Mouse (Mus musculus) layer of hippocampus, adult 2 months (tissue): ENCODE data around the gene Olfr314. TPM values are rescaled to one million over a fixed set of nuclear protein-coding genes. Genes with fewer than 3 reads are reported as not detected.
"Not testable (repeated sequence)": the region's sequence is repeated elsewhere in the genome, so short reads cannot be mapped to it uniquely, and the experiment has no call there.

Experiments used
- DNase-seq, 2 experiments: peaks; one replicate each; pipeline ENCODE4 v3.0.0; 2022; ENCODE audit warnings: low spot score in 2 of 2
- H3K27ac ChIP-seq: fragments of 200-600 bp; 2 replicates; pipeline ENCODE4 v1.8.1; 2022
- H3K4me3 ChIP-seq: fragments of 200-600 bp; 2 replicates; pipeline ENCODE4 v1.8.1; 2022; ENCODE audit warnings: mild to moderate bottlenecking
- CTCF ChIP-seq: fragments of 200-600 bp; conservative IDR thresholded peaks from 2 replicates; pipeline ENCODE4 v1.8.1; 2022; ENCODE audit warnings: antibody characterized with exemption, mild to moderate bottlenecking, moderate library complexity
- total RNA-seq, 2 experiments: library from RNA; stranded (reverse); gene quantifications; 2 replicates each; pipeline ENCODE4 v1.2.3; 2021

Gene Olfr314
- total RNA-seq, 2 experiments from 2014 or later, result not detected

DNA sequence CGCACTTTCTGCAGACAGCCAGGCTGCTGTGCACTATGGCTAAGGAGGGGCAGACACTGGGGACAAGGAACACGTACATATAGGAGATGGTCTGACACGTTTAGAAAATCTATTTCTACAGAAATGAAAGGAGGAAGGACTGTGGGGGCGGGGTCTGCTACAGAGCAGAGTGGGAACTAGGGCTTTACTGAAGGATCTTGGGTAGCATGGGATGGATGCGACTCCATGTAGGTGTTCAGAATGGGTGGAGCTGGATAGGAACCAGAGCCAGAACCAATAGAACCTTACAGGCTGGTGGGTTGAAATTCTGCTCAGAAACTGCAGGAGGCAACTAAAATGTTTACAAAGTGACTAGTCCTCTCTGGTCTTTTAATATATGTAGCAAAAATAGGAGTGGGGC lies 17.0 kb downstream of the Olfr314 start:
- no peak overlapping the region for H3K4me3 ChIP-seq
- no peak for TF ChIP-seq CTCF
- DNase-seq, result no peak
- H3K27ac ChIP-seq, result no peak overlapping the region; the same call in 1 of the 2 replicates

DNA sequence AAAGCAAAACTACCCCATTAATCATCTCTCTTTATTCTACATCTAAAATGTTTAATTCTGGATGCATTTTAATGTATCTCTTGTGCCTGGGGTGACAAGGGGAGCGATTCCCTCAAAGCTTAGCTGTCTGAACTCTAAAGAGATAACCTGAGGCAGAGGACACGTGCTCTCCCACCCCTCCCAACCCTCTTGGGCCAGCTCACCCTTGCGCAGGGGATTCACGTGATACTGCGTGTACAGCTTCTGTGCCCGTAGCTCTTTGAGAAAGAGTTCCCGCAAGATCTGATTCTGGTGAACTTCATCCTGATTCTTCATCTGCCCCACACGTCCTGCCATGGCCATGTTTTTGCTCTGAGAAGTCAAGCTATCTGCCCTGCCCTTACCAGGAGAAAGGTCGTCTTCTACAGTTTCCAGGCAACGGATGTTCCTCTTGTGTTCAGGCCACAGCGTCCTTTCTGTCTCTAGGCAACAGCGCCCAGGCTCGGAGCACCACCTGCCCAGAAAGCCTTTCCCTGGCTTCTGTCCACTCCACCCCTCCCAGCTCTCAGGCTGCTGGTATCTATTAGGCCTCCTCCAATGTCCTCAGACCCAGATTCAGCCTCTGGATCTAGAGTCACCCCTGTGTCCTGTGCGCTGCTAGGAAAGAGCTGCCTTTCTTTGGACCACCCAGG lies 18.9 kb downstream of the Olfr314 start, which contains the start of gene Fam183b:
Gene Fam183b, minus strand, starts transcription at position 403 of the 671 bp plus-strand sequence.
- DNase-seq, result peak; percentile 22 to 38
- peak within 1 kb of the TSS; percentile 79 for H3K27ac ChIP-seq
- no peak for TF ChIP-seq CTCF
- H3K4me3 ChIP-seq, result peak within 1 kb of the TSS; percentile 22; the same call in 1 of the 2 replicates

DNA sequence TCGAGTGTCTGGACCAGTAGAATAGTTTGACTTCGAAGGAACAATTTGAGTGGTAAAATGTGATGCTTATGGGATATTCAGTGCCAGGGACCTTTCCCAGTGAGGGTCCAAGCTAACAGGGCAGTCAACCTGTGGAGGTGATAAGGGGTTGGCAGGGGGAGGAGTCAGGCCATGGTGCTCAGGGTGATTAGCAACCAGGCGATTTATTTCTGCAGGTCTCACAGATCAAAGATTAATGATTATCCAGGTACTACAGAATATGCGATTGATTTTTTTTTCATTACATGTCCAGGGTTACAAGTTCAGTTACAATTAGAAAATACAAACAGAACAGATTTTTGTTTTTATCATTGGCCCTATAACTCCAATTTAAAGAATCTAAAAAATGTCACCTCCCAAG lies 21.1 kb downstream of the Olfr314 start:
- TF ChIP-seq CTCF, result no peak
- DNase-seq, result no peak
- Histone ChIP-seq H3K27ac (no peak overlapping the region), H3K4me3 (no peak overlapping the region)

DNA sequence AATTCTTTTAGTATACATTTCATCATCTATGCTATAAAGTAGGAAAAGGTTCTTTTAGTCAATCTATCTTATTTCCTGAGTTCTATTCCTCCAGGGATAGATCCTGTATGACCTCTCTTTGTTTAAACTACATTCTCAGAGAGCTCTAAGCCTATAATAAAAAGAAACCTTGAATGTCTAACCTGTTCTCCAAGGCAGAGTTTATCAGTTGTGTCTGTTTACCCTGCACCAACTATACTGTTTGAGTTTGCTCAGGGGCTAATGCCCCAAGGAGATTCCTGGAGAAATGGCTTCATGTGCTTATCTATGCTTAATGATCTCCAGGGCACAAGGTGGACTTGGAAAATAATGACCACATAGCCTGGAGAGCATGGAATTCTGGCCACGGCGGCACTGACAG lies 21.6 kb downstream of the Olfr314 start:
- no peak overlapping the region for H3K4me3 ChIP-seq
- no peak for TF ChIP-seq CTCF
- DNase-seq, result no peak
- no peak overlapping the region for H3K27ac ChIP-seq

- no peak overlapping the region for H3K27ac ChIP-seq
- no peak for DNase-seq
- no peak overlapping the region for H3K4me3 ChIP-seq
- TF ChIP-seq CTCF, result peak; percentile 63
These were observed 29.2 kb downstream of the Olfr314 start for GRCm38 (mm10) chr11:58812001-58812400.

DNA sequence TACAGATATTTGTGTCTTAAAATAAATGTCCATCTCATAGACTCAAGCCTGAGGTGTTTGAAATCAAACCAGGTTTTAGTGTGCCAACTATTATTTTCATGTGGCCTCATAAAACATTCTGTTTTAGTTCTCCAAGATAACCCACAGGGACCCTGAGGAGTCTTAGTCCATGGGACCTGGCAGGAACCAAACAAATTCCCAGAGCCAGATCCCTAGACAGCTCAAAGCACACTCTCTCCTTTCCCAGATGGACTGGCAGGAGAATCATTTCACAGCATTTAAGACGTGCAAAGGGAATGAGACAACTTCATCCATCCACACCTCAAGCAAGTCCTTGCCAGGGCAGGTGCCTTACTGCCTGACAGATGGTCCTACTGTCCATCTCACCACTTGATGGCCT lies 31.9 kb downstream of the Olfr314 start, which contains the start of gene Olfr313:
Gene Olfr313, plus strand, starts transcription at position 301 of the 400 bp plus-strand sequence.
- DNase-seq, H3K27ac ChIP-seq, H3K4me3 ChIP-seq: not testable (repeated sequence)

GRCm38 (mm10) chr11:58815676-58816075 lies 32.9 kb downstream of the Olfr314 start:
- no peak for TF ChIP-seq CTCF

DNA sequence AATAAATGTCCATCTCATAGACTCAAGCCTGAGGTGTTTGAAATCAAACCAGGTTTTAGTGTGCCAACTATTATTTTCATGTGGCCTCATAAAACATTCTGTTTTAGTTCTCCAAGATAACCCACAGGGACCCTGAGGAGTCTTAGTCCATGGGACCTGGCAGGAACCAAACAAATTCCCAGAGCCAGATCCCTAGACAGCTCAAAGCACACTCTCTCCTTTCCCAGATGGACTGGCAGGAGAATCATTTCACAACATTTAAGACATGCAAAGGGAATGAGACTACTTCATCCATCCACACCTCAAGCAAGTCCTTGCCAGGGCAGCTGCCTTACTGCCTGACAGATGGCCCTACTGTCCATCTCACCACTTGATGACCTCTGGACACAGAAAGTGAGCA lies 46.2 kb downstream of the Olfr314 start, which contains the start of gene Olfr312:
Gene Olfr312, plus strand, starts transcription at position 301 of the 400 bp plus-strand sequence.
- not testable (repeated sequence) for DNase-seq, H3K4me3 ChIP-seq, H3K27ac ChIP-seq

More at GRCm38 (mm10) chr11:58815676-58816075, 32.9 kb downstream of the Olfr314 start:
- DNase-seq, result no peak
- Histone ChIP-seq H3K4me3 (no peak overlapping the region), H3K27ac (no peak overlapping the region)

DNA sequence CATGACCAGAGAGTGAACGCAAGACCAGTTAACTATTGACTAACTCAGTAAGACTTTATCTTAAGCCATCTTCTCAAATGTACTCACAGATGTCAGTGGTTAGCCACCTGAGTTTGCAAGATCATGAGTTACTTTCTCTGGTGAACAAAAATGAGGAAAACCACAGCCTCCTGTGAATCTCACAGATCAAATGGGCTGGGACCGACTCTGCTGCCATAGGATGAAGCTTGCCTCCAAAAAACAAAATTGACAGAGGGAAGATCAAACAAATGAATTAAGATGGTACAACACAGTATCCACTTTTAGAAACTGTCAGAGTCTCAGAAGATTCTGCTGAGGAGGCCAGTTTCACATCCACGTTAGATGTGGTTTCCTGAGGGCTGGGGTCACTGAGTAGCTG lies 47.0 kb downstream of the Olfr314 start:
- H3K4me3 ChIP-seq, result no peak overlapping the region
- no peak overlapping the region for H3K27ac ChIP-seq
- DNase-seq, result no peak
- no peak for TF ChIP-seq CTCF

GRCm38 (mm10) chr11:58832541-58832940 lies 49.8 kb downstream of the Olfr314 start:
- not testable (repeated sequence) for H3K27ac ChIP-seq, DNase-seq, H3K4me3 ChIP-seq

Other genes with a start within 250 kb of the Olfr314 start
- not detected for gene Olfr330, start 248.1 kb upstream of the Olfr314 start, total RNA-seq
- gene Olfr329-ps, start 236.5 kb upstream of the Olfr314 start, total RNA-seq, result not detected
- gene Olfr328, start 227.3 kb upstream of the Olfr314 start, total RNA-seq, result under 1 TPM; 0.12 to 0.13 TPM
- gene Olfr224, start 212.4 kb upstream of the Olfr314 start, total RNA-seq, result not detected
- gene Olfr325, start 205.2 kb upstream of the Olfr314 start, total RNA-seq, result not detected
- not detected for gene Olfr324, start 187.8 kb upstream of the Olfr314 start, total RNA-seq
- not detected for gene 2210407C18Rik, start 166.9 kb upstream of the Olfr314 start, total RNA-seq
- not detected for gene Olfr323, start 152.5 kb upstream of the Olfr314 start, total RNA-seq
- not detected for gene Trim58, start 142.5 kb upstream of the Olfr314 start, total RNA-seq
- gene Olfr322, start 124.2 kb upstream of the Olfr314 start, total RNA-seq, result not detected
- gene Olfr320, start 101.9 kb upstream of the Olfr314 start, total RNA-seq, result not detected
- gene Olfr319, start 83.8 kb upstream of the Olfr314 start, total RNA-seq, result not detected
- gene Olfr318, start 58.9 kb upstream of the Olfr314 start, total RNA-seq, result not detected
- under 1 TPM; 0.20 to 0.25 TPM for gene Olfr317, start 43.7 kb upstream of the Olfr314 start, total RNA-seq
- under 1 TPM; 0.61 to 0.77 TPM for gene Olfr316, start 30.2 kb upstream of the Olfr314 start, total RNA-seq
- not detected for gene Olfr315, start 9.8 kb upstream of the Olfr314 start, total RNA-seq
- 1 to 10 TPM; 6.3 to 7.5 TPM for gene Fam183b, start 19.0 kb downstream of the Olfr314 start, total RNA-seq
- gene Olfr313, start 32.0 kb downstream of the Olfr314 start, total RNA-seq, result not detected
- gene Olfr312, start 46.3 kb downstream of the Olfr314 start, total RNA-seq, result not detected
- not detected for gene Olfr311, start 56.3 kb downstream of the Olfr314 start, total RNA-seq
- gene Gm12258, start 64.2 kb downstream of the Olfr314 start, total RNA-seq, result 10 to 100 TPM; 20.9 to 22.3 TPM
- 10 to 100 TPM; 11.2 to 12.0 TPM for gene 2810021J22Rik, start 84.3 kb downstream of the Olfr314 start, total RNA-seq
- 10 to 100 TPM in 1 of 2 experiments, 1 to 10 TPM in 1; 9.9 to 10.3 TPM for gene Zfp39, start 121.3 kb downstream of the Olfr314 start, total RNA-seq
- gene Btnl10, start 135.0 kb downstream of the Olfr314 start, total RNA-seq, result not detected
- 100 to 1,000 TPM; 462 to 508 TPM for gene Rnf187, start 156.0 kb downstream of the Olfr314 start, total RNA-seq
- 100 to 1,000 TPM in 1 of 2 experiments, 10 to 100 TPM in 1; 91.3 to 103 TPM for gene Hist3h2ba, start 166.0 kb downstream of the Olfr314 start, total RNA-seq
- gene Hist3h2a, start 171.7 kb downstream of the Olfr314 start, total RNA-seq, result 10 to 100 TPM; 66.0 to 69.3 TPM
- 1 to 10 TPM; 5.3 to 6.5 TPM for gene Trim17, start 171.7 kb downstream of the Olfr314 start, total RNA-seq
- gene Trim11, start 195.1 kb downstream of the Olfr314 start, total RNA-seq, result 10 to 100 TPM; 32.5 to 35.5 TPM